Mouse (Mus musculus) CD4-positive, CD25-positive, alpha-beta regulatory T cell, adult 9 weeks (primary cell): Measurements from ENCODE around the gene Omp. TPM values are rescaled to one million over a fixed set of nuclear protein-coding genes. Genes with fewer than 3 reads are reported as not detected.

Experiments
- polyA plus RNA-seq: library from polyadenylated mRNA; unstranded; fragments of 100-300 nt; shearing (Covaris generic); gene quantifications from one replicate; pipeline ENCODE4 v1.2.1, GENCODE M21; 2017

Omp gene
- not detected for polyA plus RNA-seq

DNA sequence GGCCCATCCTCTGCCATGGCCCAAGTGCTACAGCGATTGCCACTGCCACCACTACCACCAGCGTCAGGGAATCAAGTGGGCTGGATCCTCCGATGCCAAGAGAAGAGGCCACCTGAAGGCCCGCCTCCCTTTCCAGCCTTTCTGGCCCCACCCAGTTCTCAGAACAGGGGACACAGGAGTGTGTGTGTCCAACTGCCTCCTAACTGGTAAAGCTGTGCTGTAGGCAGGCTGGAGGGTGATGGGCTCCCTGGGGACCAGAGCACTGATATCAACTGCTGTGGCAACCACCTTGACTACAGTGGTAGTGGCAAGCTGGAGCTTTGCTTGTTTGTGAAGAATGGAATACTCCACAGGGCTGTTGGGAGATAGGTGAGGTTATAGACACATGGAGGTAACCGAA, at the start of gene Omp:
Omp (minus strand) TSS at position 101 of the 400 bp plus-strand sequence.

DNA sequence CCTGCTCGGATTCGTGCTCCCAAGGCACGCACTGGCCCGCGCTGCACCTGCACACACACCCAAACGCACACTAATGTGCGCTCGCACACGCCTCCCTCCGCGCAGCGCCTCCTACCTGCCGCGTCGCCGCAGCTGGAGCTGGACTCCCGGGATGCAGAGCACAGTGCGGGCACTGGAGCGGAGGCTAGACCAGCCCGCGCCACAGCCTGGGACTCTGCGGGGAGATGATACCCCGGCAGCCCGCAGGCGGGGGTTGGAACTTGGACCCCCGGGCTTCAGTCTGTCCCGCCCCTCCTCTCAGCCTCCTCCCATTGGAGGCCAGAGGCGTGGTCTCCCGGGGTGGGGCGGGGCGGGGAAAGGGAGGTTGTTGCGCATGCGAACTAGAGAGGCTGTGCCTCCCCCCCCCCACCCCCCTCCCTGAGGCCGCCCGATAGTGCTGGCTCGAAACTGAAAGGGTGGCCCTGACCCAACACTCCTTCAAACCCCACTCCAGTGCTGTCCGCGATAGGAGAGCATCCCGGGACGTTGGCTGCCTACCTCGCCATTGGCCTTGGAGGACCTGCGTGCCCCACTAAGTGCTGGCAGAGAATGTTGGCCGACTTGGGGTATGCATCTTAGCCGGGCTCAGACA, 32.7 kb upstream of the Omp start, which contains the start of gene Capn5:
Capn5 (minus strand) TSS at position 346 of the 631 bp plus-strand sequence.

DNA sequence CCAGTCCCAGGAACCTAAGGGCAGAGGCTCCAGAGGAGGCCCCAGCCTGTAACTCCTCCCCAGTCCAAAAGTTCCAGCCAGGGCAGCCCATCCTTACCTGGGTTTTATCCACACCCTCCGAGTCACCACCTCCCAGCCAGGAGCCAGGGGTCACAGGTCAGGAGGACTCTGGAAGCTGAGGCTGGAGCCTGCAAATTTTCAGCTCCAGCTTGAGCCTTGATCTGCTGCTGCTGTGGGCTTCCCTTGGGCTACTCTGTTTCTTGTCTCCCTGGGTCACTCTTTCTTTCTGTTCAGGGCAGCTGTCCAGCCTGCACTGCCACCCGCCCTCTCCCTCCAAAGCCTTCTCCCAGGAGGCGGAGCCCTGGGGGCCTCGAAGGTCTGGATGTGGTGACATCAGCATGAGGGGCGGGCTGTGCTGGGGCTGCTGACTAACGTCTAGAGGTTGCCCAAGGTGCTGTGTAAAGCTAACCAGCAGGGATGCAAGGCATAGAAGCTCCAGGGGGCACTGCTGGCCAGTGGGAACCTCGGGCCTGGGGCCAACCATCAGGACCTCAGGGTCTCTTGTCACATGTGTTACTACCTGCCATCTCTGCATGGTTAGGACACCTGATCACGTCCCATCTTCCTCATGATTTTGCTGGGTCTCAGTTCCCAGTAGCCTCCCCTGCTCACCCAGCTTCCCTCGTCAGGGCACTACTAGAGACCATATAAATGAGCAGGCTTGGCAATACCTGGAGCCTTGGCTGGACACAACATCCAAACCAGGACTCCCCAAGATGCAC, 25.9 kb downstream of the Omp start, which contains the start of gene Myo7a:
Myo7a (minus strand) TSS at position 346 of the 782 bp plus-strand sequence.

Other genes with a start within 250 kb of the Omp start
- gene Gdpd4, start 225.5 kb downstream of the Omp start, polyA plus RNA-seq: not detected
- 3.8 TPM for gene Myo7a, start 26.0 kb downstream of the Omp start, polyA plus RNA-seq
- gene Capn5, start 32.8 kb upstream of the Omp start, polyA plus RNA-seq: 2.9 TPM
- not detected for gene B3gnt6, start 54.0 kb upstream of the Omp start, polyA plus RNA-seq
- gene Acer3, start 175.7 kb upstream of the Omp start, polyA plus RNA-seq: 13.8 TPM
- gene Tsku, start 215.8 kb upstream of the Omp start, polyA plus RNA-seq: not detected